Mouse (Mus musculus): ENCODE measurements around the gene Zfp319. TPM values are rescaled to one million over a fixed set of nuclear protein-coding genes. Genes with fewer than 3 reads are reported as not detected.

Gene Zfp319
- total and polyA plus RNA-seq, 3 experiments: 0.83 to 3.3 (median 2.0) TPM

GRCm38 (mm10) chr8:95373389-95374002 lies 41.7 kb upstream of the Zfp319 start:
- TF ChIP-seq POLR2AphosphoS2 (IDR thresholded peaks at IDR 0.05; ENCODE audit: low read depth, low read length): no peak
- no peak for TF ChIP-seq RCOR1 (conservative IDR thresholded peaks at IDR 0.05; ENCODE audit: low read depth, low read length)
- peaks cover 3 to 10% of the 10 kb centered on the region in 2 experiments for H3K4me1 ChIP-seq (ENCODE audit: control insufficient read depth in 1 of 2, insufficient read depth in 2 of 2)
- in situ Hi-C loops (cut with MboI; ENCODE audit: low pct_ligation_motif_present, low pct_unique_long_range_greater_than_20kb, low sequenced_read_pairs) (no loop called here), dilution Hi-C loops (cut with MboI; ENCODE audit: extremely low pct_ligation_motif_present, extremely low pct_unique_long_range_greater_than_20kb, low sequenced_read_pairs) (no loop called here)
- H3K27me3 ChIP-seq (replicated peaks): no peaks in the 10 kb centered on the region
- H3K4me3 ChIP-seq (replicated peaks in 1 of 3; ENCODE audit: low read depth in 2 of 3, low read length in 2 of 3, poor library complexity in 1 of 3): no peak overlapping the region
- H3K27ac ChIP-seq (ENCODE audit: insufficient read depth, low read depth): no peak overlapping the region
- H3K36me3 ChIP-seq (replicated peaks in 1 of 2; ENCODE audit: control insufficient read depth in 1 of 2, insufficient read depth in 1 of 2, low read length in 1 of 2): no peaks in the 10 kb centered on the region
- DNase-seq (ENCODE audit: extremely low read depth): no peak
- H3K79me2 ChIP-seq (replicated peaks; ENCODE audit: control insufficient read depth, extremely low read depth, insufficient read depth, poor library complexity, severe bottlenecking): no peaks in the 10 kb centered on the region
- no peak overlapping the region for H3K9ac ChIP-seq (ENCODE audit: insufficient read depth, low read depth)
- H3K4me2 ChIP-seq (ENCODE audit: insufficient read depth, low read depth, poor library complexity, severe bottlenecking): no peak overlapping the region
- H3K9me3 ChIP-seq (replicated peaks; ENCODE audit: low read length): no peaks in the 10 kb centered on the region

DNA sequence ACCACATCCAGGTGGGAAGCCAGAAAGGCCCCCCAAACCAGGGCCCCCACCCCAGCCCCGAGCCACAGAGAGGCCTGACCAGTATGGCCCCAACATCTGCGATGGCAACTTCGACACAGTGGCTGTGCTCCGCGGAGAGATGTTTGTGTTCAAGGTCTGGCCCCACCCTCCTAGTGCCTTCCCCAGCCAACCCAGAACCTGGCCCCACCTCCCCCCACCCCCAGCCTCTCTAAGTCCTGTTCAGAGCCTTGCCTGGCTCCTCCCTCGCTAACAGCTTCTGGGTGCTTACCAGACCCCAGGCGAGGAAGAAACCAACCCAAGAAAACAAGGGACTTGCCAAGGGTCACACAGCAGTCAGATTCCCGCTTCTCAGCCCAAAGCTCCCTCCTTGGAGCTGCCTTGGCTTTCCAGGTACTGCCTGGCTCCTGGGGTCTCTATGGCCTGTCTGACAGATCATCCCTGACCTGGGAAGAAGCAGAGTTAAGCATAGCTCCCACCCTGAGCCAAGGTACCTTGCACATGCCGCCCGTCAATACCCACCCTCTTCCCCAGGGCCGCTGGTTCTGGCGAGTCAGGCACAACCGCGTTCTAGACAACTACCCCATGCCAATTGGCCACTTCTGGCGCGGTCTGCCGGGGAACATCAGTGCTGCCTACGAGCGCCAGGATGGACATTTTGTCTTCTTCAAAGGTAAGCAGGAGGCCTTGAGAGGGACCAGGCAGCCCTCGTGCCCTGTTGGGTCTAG lies 38.0 kb upstream of the Zfp319 start:
- Histone ChIP-seq H3K36me3 (replicated peaks in 1 of 2; ENCODE audit: control insufficient read depth in 1 of 2, insufficient read depth in 1 of 2, low read length in 1 of 2) (no peaks in the 10 kb centered on the region), H3K4me2 (ENCODE audit: insufficient read depth, low read depth, poor library complexity, severe bottlenecking) (no peak overlapping the region), H3K9ac (ENCODE audit: insufficient read depth, low read depth) (no peak overlapping the region), H3K27me3 (replicated peaks) (no peaks in the 10 kb centered on the region), H3K4me3 (replicated peaks in 1 of 3; ENCODE audit: low read depth in 2 of 3, low read length in 2 of 3, poor library complexity in 1 of 3) (no peak overlapping the region), H3K79me2 (replicated peaks; ENCODE audit: control insufficient read depth, extremely low read depth, insufficient read depth, poor library complexity, severe bottlenecking) (no peaks in the 10 kb centered on the region), H3K9me3 (replicated peaks; ENCODE audit: low read length) (no peaks in the 10 kb centered on the region), H3K27ac (ENCODE audit: insufficient read depth, low read depth) (no peak overlapping the region), H3K4me1 (ENCODE audit: control insufficient read depth in 1 of 2, insufficient read depth in 2 of 2) (no peaks in the 10 kb centered on the region)
- in situ Hi-C loops (cut with MboI; ENCODE audit: low pct_ligation_motif_present, low pct_unique_long_range_greater_than_20kb, low sequenced_read_pairs): loop anchor here (10.0 kb wide), 1 partner anchor 65 kb away; the partner anchor contains the start of gene Cfap20
- dilution Hi-C loops (cut with MboI; ENCODE audit: extremely low pct_ligation_motif_present, extremely low pct_unique_long_range_greater_than_20kb, low sequenced_read_pairs): no loop called here
- TF ChIP-seq POLR2AphosphoS2 (IDR thresholded peaks at IDR 0.05; ENCODE audit: low read depth, low read length) (no peak), JUND (conservative IDR thresholded peaks at IDR 0.05; ENCODE audit: low read depth, low read length) (no peak), CTCF (conservative IDR thresholded peaks at IDR 0.05 in 1 of 2, IDR thresholded peaks at IDR 0.05 in 1 of 2; ENCODE audit: low read depth in 2 of 2, low read length in 2 of 2) (no peak), UBTF (IDR thresholded peaks at IDR 0.05; ENCODE audit: low read depth, low read length) (no peak), PAX5 (IDR thresholded peaks at IDR 0.05; ENCODE audit: low read length) (no peak), MAX (IDR thresholded peaks at IDR 0.05; ENCODE audit: low read length) (no peak), RCOR1 (conservative IDR thresholded peaks at IDR 0.05; ENCODE audit: low read depth, low read length) (no peak), MEF2A (IDR thresholded peaks at IDR 0.05; ENCODE audit: borderline replicate concordance, low read depth, low read length) (no peak), BHLHE40 (IDR thresholded peaks at IDR 0.05; ENCODE audit: low read depth, low read length) (no peak), MAFK (IDR thresholded peaks at IDR 0.05; ENCODE audit: insufficient replicate concordance, low read length) (no peak)
- DNase-seq (ENCODE audit: extremely low read depth): no peak

GRCm38 (mm10) chr8:95363849-95364248 lies 32.1 kb upstream of the Zfp319 start:
- H3K4me2 ChIP-seq (ENCODE audit: insufficient read depth, low read depth, poor library complexity, severe bottlenecking): no peak overlapping the region
- dilution Hi-C loops (cut with MboI; ENCODE audit: extremely low pct_ligation_motif_present, extremely low pct_unique_long_range_greater_than_20kb, low sequenced_read_pairs): no loop called here

More at GRCm38 (mm10) chr8:95363849-95364248, 32.1 kb upstream of the Zfp319 start:
- no peak for DNase-seq (ENCODE audit: extremely low read depth)
- H3K79me2 ChIP-seq (replicated peaks; ENCODE audit: control insufficient read depth, extremely low read depth, insufficient read depth, poor library complexity, severe bottlenecking): no peaks in the 10 kb centered on the region
- no peak overlapping the region for H3K27ac ChIP-seq (ENCODE audit: insufficient read depth, low read depth)
- no peaks in the 10 kb centered on the region for H3K36me3 ChIP-seq (replicated peaks in 1 of 2; ENCODE audit: control insufficient read depth in 1 of 2, insufficient read depth in 1 of 2, low read length in 1 of 2)
- peaks cover 22 to 27% of the 10 kb centered on the region in 2 experiments for H3K4me1 ChIP-seq (ENCODE audit: control insufficient read depth in 1 of 2, insufficient read depth in 2 of 2)
- in situ Hi-C loops (cut with MboI; ENCODE audit: low pct_ligation_motif_present, low pct_unique_long_range_greater_than_20kb, low sequenced_read_pairs): loop anchor here (10.0 kb wide), 1 partner anchor 71 kb away; the partner anchor contains the start of gene Cfap20
- no peaks in the 10 kb centered on the region for H3K9me3 ChIP-seq (replicated peaks; ENCODE audit: low read length)
- TF ChIP-seq IRF4 (IDR thresholded peaks at IDR 0.05; ENCODE audit: low read depth, low read length) (no peak), MAZ (IDR thresholded peaks at IDR 0.05; ENCODE audit: low read depth, low read length) (no peak), MXI1 (IDR thresholded peaks at IDR 0.05; ENCODE audit: low read depth, low read length) (no peak), ZKSCAN1 (IDR thresholded peaks at IDR 0.05; ENCODE audit: borderline replicate concordance, low read depth, low read length) (no peak), HCFC1 (IDR thresholded peaks at IDR 0.05; ENCODE audit: low read depth, low read length) (no peak), MEF2A (IDR thresholded peaks at IDR 0.05; ENCODE audit: borderline replicate concordance, low read depth, low read length) (no peak), KAT2A (IDR thresholded peaks at IDR 0.05; ENCODE audit: insufficient replicate concordance, low read length) (no peak), UBTF (IDR thresholded peaks at IDR 0.05; ENCODE audit: low read depth, low read length) (no peak), MYC (IDR thresholded peaks at IDR 0.05; ENCODE audit: low read depth, low read length) (no peak), RAD21 (IDR thresholded peaks at IDR 0.05; ENCODE audit: low read depth, low read length) (no peak), TCF12 (IDR thresholded peaks at IDR 0.05; ENCODE audit: low read depth, low read length) (no peak), CHD1 (IDR thresholded peaks at IDR 0.05; ENCODE audit: low read depth, low read length) (no peak), ZNF384 (IDR thresholded peaks at IDR 0.05; ENCODE audit: low read depth, low read length) (no peak), POLR2A (IDR thresholded peaks at IDR 0.05; ENCODE audit: low read depth, low read length) (no peak), RCOR1 (conservative IDR thresholded peaks at IDR 0.05; ENCODE audit: low read depth, low read length) (no peak)
- H3K27me3 ChIP-seq (replicated peaks): no peaks in the 10 kb centered on the region
- H3K9ac ChIP-seq (ENCODE audit: insufficient read depth, low read depth): no peak overlapping the region
- H3K4me3 ChIP-seq (replicated peaks in 1 of 3; ENCODE audit: low read depth in 2 of 3, low read length in 2 of 3, poor library complexity in 1 of 3): no peak overlapping the region
